Comparison of ENCODE assay signal across 25 mouse cellular contexts in the genomic region with DNA sequence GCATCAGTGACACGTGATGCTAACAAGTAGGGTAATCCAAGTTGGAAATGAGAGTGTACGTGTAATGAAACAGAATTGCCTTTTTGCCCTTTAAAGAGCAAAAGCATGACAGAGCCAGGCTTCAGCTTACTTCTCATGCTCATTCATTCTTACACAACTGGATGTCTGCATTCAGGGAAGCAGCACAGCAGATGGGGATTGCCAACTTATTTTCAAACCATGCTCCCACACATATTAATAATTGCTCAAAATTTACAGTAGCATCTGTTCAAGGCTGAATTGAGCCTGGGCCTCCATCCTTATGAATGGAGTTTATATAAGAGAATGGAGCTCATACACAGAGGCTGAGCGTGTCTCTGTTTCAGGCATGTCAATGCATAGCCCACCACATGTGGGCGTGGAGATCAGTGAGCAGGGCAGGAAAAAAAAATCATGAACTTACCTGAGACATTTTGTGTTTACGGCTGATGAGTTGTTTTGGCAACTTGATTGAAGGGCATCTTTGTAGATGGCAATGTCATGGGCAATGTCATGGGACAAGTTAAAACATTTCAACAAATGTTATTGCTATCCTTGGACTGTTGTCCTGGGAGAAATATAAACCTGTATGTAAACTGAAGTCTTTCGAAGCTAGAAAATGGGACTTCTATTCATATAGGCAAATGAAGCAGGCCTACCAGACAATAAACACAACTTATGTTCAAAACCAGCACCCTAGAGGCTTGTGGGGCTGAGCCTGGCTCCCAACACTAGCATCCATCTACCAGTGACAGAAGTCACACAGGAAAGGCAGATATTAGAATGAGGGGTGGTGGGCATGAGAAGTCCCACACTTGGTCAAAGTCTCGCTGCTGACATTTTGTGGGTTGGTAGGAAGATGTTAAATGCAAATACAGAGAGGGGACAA. TPM values are rescaled to one million over a fixed set of nuclear protein-coding genes. Genes with fewer than 3 reads are reported as not detected.
DNase-seq lines count a peak whose midpoint lies in the region.
"Had no signal": no experiment of that assay in that cellular context is flagged by ENCODE, and none has a peak within 500 bp of the region (broad histone marks: within the 10 kb centered on the region; RNA-seq: fewer than 3 reads in every experiment).

No protein-coding gene starts in this region.

- peak overlapping the region; percentile 74 for H3K27ac ChIP-seq in macrophage
- H3K27ac ChIP-seq: embryonic facial prominence, embryonic 12.5 days; heart, adult 2 months; hindbrain, embryonic 14.5 days; limb, embryonic 10.5 days; limb, embryonic 15.5 days; liver, embryonic 13.5 days; neural tube, embryonic 15.5 days; stomach, postnatal 0 days had no signal

- no peak overlapping the region for H3K4me3 ChIP-seq in macrophage (ENCODE audit: inconsistent target)
- H3K4me3 ChIP-seq: embryonic facial prominence, embryonic 12.5 days; heart, adult 2 months; heart, embryonic 12.5 days; limb, embryonic 10.5 days; limb, embryonic 15.5 days; liver, embryonic 13.5 days; neural tube, embryonic 15.5 days had no signal

- H3K36me3 ChIP-seq in macrophage (ENCODE audit: inconsistent target): no peaks in the 10 kb centered on the region
- H3K36me3 ChIP-seq: embryonic facial prominence, embryonic 12.5 days; G1E; heart, embryonic 12.5 days; limb, embryonic 10.5 days; limb, embryonic 15.5 days; liver, embryonic 13.5 days; neural tube, embryonic 15.5 days had no signal

- DNase-seq in layer of hippocampus, adult 18-20 months (ENCODE audit: low spot score in 2 of 2): peak; percentile 28 to 67
- DNase-seq in layer of hippocampus, postnatal 25 days (ENCODE audit: extremely low spot score in 1 of 2, low spot score in 1 of 2): no peak
- DNase-seq in NIH3T3 (ENCODE audit: low read depth): peak; percentile 18
- DNase-seq in brain, adult 2 months (ENCODE audit: low read depth, low spot score): peak; percentile 54
- DNase-seq in lung, adult 18-20 months: no peak
- no peak for DNase-seq in right cerebral cortex, adult 18-20 months
- DNase-seq: cerebellum, adult 8-10 months; embryo, embryonic 11 days; kidney, adult 11 months; kidney, postnatal 14 days; lung, adult 2 months; midbrain, embryonic 14.5 days; retina, postnatal 1 day; right cerebral cortex, postnatal 25 days had no signal

- 89% methylated on average over 7 of the region's 7 CpGs for WGBS in macrophage (ENCODE audit: missing documents)

- H3K79me2 ChIP-seq in macrophage (ENCODE audit: inconsistent target): no peaks in the 10 kb centered on the region

RNA-seq across cellular contexts. Expression of a gene that starts 48.2 kb away (rescaled TPM):
- 10 to 100 TPM; 25.2 to 28.2 TPM for total RNA-seq in layer of hippocampus, adult 18-20 months (2021)
- 10 to 100 TPM; 28.5 to 29.6 TPM for total RNA-seq in layer of hippocampus, postnatal 25 days (2021)
- 10 to 100 TPM in 21 of 26 experiments, 1 to 10 TPM in 5; 3.9 to 83.4 (median 17.6) TPM for total RNA-seq in macrophage (2018; cell fraction: chromatin; rRNA removed)
- total RNA-seq in macrophage (2018; cell fraction: cytosol; rRNA removed): 100 to 1,000 TPM in 12 of 26 experiments, 10 to 100 TPM in 14; 18.4 to 151 (median 66.3) TPM
- total RNA-seq in macrophage (2018; cell fraction: nucleus; rRNA removed): 100 to 1,000 TPM in 2 of 26 experiments, 10 to 100 TPM in 24; 16.3 to 139 (median 40.4) TPM
- 67.7 to 91.1 TPM (median 76.1 TPM) in 3 replicates for polyA plus RNA-seq in macrophage (2018)
- polyA plus RNA-seq: G1E had no signal

Comparison
In these comparisons a context has a peak if more than half of its experiments do, and no peak if none do; other contexts are left out.
1. DNase-seq: peak in layer of hippocampus, adult 18-20 months (2 of 2), NIH3T3 (single experiment) and brain, adult 2 months (single experiment); none in layer of hippocampus, postnatal 25 days (0 of 2), lung, adult 18-20 months (0 of 2) and right cerebral cortex, adult 18-20 months (single experiment).